Mouse (Mus musculus) cerebellum, adult 2 months (tissue): ENCODE measurements at regions not wholly inside any gene's neighbourhood (a gene's known extent, or its start where the extent isn't known, plus 50 kb on each side); places are given as distances from the start of the nearest gene placed in this dataset.
A peak's percentile ranks its signal among the peaks of the same experiment; 100 is the strongest.
"Not testable (repeated sequence)": the region's sequence is repeated elsewhere in the genome, so short reads cannot be mapped to it uniquely, and the experiment has no call there.

Experiments used
- DNase-seq, 2 experiments: peaks; one replicate each; pipeline ENCODE4 v3.0.0; 2021
- H3K27ac ChIP-seq: fragments of 200-500 bp; 2 replicates; pipeline ENCODE4 v1.5.1; 2012; ENCODE audit warnings: low read length, control low read depth, inconsistent platforms; ENCODE audit not compliant: insufficient read depth
- H3K27me3 ChIP-seq: fragments of 200-500 bp; 2 replicates; pipeline ENCODE4 v1.6.1; 2012; ENCODE audit warnings: inconsistent platforms, mild to moderate bottlenecking, low read length, moderate library complexity; ENCODE audit not compliant: control insufficient read depth, insufficient read depth
- H3K4me1 ChIP-seq: fragments of 200-500 bp; 2 replicates; pipeline ENCODE4 v1.6.1; 2011; ENCODE audit warnings: low read length; ENCODE audit not compliant: control insufficient read depth, insufficient read depth
- H3K4me3 ChIP-seq: fragments of 200-500 bp; replicated peaks from 2 replicates; pipeline ENCODE3; 2011; ENCODE audit warnings: mild to moderate bottlenecking, low read depth, low read length, control low read depth; ENCODE audit not compliant: insufficient read depth
- CTCF ChIP-seq: fragments of 200-500 bp; IDR thresholded peaks from 2 replicates; pipeline ENCODE4 v1.5.1; 2011; ENCODE audit warnings: low read depth, mild to moderate bottlenecking, control low read depth, low read length, moderate library complexity, borderline replicate concordance; ENCODE audit not compliant: insufficient read depth
- POLR2A ChIP-seq: fragments of 200-500 bp; IDR thresholded peaks from 2 replicates; pipeline ENCODE4 v1.6.1; 2011; ENCODE audit warnings: low read length, control low read depth, borderline replicate concordance; ENCODE audit not compliant: insufficient read depth
- WGBS: fragments of 180-500 bp; shearing (Covaris S2); methylation state at CpG from one replicate; pipeline ENCODE4 v1.1.7; 2018; 5-methylcytosine and 5-hydroxymethylcytosine counted together

- Histone ChIP-seq H3K4me1 (no peaks in the 10 kb centered on the region), H3K27me3 (no peaks in the 10 kb centered on the region), H3K27ac (no peak overlapping the region), H3K4me3 (no peak overlapping the region)
- TF ChIP-seq CTCF (no peak), POLR2A (no peak)
- DNase-seq: peak in 1 of 2 experiments; percentile 19
- WGBS: 16% methylated on average over 3 of the region's 3 CpGs
Measured at GRCm38 (mm10) chr10:104685857-104686256, 492.0 kb downstream of the Gm4340 start.

DNA sequence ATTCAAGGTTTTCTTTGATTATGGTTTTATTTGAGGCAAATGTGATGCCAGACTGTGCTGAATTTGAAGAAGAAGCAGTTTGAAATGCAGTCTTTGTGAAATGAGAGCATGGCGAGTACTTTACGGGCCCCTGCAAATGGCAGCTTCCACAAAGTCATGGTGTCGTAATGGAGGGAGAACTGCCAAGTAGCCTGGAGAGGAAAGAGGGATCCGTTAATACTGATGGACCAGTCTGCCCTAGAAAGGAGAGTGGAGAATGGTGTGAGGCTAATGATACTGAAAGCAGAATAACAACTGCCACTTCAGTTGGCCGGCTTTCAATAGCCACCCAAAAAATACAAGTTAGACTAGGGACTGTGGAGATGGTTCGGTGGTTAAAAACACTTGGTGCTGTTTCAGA is 492.8 kb downstream of the Gm4340 start:
- Histone ChIP-seq H3K27ac (no peak overlapping the region), H3K4me1 (no peaks in the 10 kb centered on the region), H3K4me3 (no peak overlapping the region), H3K27me3 (no peaks in the 10 kb centered on the region)
- 43% methylated on average over 6 of the region's 6 CpGs for WGBS
- TF ChIP-seq POLR2A: no peak
- TF ChIP-seq CTCF: no peak
- DNase-seq: peak in 1 of 2 experiments; percentile 13

DNA sequence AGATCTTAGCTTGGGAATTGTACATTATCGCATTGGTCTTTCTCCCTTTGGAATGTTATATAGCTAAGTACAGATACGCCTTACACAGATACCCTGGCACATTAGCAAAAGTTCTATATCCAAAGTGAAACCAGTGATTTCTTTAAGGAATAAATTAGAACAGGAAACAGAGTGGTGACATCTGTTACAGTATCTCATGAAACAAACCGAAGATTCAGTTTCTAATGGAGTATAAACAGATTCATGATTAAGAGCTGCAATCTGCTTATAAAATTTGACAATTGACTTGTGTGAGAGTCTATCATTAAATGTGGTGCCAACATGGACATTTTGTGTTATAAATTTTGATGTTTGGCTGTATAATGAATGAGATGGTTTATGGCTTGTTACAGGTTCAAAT is 501.1 kb downstream of the Gm4340 start:
- TF ChIP-seq POLR2A (no peak), CTCF (no peak)

GRCm38 (mm10) chr10:104708926-104709325 is 515.1 kb downstream of the Gm4340 start:
- DNase-seq: no peak
- H3K4me3 ChIP-seq: no peak overlapping the region
- no peaks in the 10 kb centered on the region for H3K27me3 ChIP-seq
- H3K4me1 ChIP-seq: no peaks in the 10 kb centered on the region
- TF ChIP-seq POLR2A (no peak), CTCF (no peak)
- H3K27ac ChIP-seq: no peak overlapping the region

More for the DNA sequence above, 501.1 kb downstream of the Gm4340 start:
- Histone ChIP-seq H3K27me3 (no peaks in the 10 kb centered on the region), H3K27ac (no peak overlapping the region), H3K4me1 (no peaks in the 10 kb centered on the region), H3K4me3 (no peak overlapping the region)
- 85% methylated on average over 3 of the region's 3 CpGs for WGBS
- DNase-seq: no peak

DNA sequence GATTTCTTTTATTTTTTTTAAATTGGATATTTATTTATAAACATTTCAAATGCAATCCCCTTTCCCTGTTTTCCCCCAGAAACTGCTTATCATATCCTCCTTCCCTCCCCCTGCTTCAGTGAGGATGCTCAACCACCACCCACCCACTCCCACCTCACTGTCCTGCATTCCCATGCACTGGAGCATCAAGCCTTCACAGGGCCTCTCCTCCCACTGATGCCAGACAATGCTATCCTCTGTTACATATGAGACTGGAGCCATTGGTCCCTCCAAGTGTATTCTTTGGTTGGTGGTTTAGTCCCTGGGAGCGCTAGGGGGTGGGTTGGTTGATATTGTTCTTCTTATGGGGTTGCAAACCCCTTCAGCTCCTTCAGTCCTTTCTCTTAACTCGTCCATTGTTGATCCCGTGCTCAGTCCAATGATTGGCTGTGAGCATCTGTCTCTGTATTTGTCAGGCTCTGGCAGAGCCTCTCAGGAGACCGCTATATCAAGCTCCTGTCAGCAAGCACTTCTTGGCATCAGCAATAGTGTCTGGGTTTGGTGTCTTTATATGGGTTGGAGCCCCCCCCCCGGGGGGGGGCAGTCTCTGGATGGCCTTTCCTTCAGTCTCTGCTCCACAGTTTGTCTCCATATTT is 519.6 kb downstream of the Gm4340 start:
- not testable (repeated sequence) for H3K4me3 ChIP-seq, DNase-seq, H3K4me1 ChIP-seq, H3K27ac ChIP-seq, H3K27me3 ChIP-seq
- 22% methylated on average over 5 of the region's 5 CpGs for WGBS
